Mouse (Mus musculus) spleen, adult 10 weeks (tissue): Measurements from ENCODE around the gene Slc35d2. TPM values are rescaled to one million over a fixed set of nuclear protein-coding genes. Genes with fewer than 3 reads are reported as not detected.

Experiments used
- polyA plus RNA-seq: library from polyadenylated mRNA; stranded (reverse); fragments of 350-450 nt; fragmentation: Illumina TruSeq; extraction: RNeasy Lipid Tissue Mini Kit (QIAGEN cat#74804); gene quantifications from one replicate; pipeline ENCODE4 v1.2.3, GENCODE M21; 2015; ENCODE audit warnings: low replicate concordance; ENCODE audit not compliant: insufficient read depth

Slc35d2 gene
- polyA plus RNA-seq, result 18.2 TPM

DNA sequence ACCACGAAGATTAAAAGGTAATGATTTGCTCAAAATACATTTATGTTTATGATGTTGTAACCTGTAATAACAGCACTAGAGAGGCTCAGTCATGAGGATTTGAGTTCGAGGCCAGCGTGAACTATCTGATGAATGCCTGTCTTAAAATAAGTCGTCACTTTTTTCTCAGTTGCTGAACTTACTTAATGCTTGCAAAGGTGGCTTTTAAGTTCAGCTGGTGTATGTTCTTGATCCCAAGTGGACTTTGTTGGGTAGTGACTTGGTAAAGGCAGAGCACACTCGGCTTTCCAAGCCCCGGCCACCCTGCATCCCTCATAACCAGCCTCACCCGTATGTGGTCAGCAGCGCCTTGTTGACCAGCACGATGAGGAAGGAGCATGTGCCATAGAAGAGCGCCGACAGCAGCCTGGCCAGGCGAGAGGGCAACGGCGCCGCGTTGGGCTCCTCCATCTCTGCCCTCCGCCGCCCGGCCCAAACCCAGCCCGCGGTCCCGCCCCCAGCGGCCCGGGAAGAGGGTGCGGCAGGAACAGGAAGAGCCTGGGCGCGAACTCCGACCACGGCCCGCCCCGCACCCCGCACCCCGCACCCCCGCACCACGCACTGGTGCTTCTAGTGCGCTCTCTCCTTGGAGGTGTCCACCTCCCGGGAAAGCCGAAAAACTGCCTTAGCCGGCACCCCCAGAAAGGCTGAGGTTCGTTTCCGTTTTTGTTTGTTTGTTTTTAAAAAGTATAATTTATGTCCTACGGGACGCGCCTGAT lies at the start of gene Slc35d2:
Gene Slc35d2 (minus strand): TSS at position 511 of the 758 bp plus-strand sequence.

DNA sequence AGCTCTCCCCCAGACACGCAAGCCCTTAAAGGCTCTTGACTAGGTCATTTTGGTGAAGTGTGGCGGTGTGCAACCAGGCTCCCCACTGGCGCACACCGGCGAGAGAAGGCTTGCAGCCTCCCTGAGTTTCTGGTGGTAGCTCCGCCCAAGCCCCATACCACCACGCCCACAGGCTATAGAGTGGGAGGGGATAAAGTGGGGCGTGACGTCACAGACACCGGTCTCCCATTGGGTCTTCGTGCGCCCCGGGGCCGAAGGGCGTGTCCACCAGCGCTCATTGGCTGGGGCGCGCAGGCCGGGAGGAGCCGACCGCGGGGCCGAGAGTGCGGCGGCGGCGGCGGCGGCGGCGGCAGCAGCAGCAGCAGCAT lies 32.4 kb upstream of the Slc35d2 start, which contains the start of gene Habp4:
Gene Habp4 (plus strand): TSS at position 277 of the 368 bp plus-strand sequence.

DNA sequence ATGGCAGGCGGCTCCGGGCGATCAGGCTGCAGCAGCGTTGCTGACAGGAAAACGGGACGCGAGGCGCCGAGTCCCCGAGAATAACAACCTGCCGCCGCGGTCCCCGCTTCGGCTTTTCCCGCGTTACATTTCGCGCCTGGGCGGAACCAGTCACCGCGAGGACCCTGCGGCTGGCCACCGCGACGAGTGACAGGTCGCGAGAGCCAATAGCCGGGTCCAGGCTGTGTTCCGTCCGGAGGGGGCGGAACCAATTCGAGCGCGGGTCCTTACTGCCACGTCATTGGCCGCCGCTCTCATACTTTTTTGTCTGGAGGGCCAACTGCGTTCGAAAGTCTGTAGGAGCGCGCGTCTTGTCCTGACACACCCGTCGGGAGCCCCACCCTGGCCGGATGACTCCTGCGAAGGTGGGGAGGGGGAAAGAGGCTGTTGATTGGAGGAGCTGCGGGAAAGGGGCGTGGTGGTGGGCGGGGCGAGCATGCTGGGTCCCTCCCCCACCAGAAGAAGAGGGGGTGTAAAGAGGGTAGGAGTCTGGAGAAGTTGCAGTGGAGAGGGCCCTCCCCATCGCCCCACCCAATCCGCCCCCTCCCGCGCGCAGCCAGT lies 24.0 kb upstream of the Slc35d2 start, which contains the start of gene Zfp367:
Gene Zfp367 (minus strand): TSS at position 120 of the 600 bp plus-strand sequence.

DNA sequence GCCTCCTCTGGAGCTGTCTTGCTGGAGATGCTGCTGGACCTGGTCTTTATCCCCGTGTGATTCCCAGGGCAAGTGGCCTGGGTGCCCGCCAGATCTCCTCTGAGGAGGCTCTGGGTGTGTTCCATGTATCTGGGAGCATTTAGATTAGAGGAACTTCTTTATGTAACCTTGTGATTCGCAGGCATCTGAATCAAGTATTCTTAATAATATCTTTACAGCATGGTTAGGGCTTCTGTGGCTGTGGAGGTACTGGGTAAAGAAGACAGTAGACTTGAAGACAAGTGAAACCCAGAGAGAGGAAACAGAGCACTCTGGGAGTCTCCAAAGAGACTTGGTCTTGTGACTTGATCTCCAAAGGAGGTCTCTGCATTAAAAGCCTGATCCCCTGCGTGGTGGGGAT lies 40.0 kb downstream of the Slc35d2 start, which contains the start of gene Hsd17b3:
Gene Hsd17b3 (minus strand): TSS at position 101 of the 400 bp plus-strand sequence.

Other genes starting within 250 kb of the Slc35d2 start
- not detected for gene Hsd17b3, start 40.1 kb downstream of the Slc35d2 start, polyA plus RNA-seq
- gene Zfp367, start 23.8 kb upstream of the Slc35d2 start, polyA plus RNA-seq, result 28.0 TPM
- 22.2 TPM for gene Habp4, start 32.5 kb upstream of the Slc35d2 start, polyA plus RNA-seq
- 16.6 TPM for gene Cdc14b, start 145.9 kb upstream of the Slc35d2 start, polyA plus RNA-seq
- gene Aaed1, start 183.3 kb upstream of the Slc35d2 start, polyA plus RNA-seq, result 40.1 TPM
- 119 TPM for gene Ctsl, start 241.5 kb upstream of the Slc35d2 start, polyA plus RNA-seq